Mouse (Mus musculus) v-Abl transformed pro-B cells (cell line): Measurements from ENCODE around the gene Bank1.

Experiments used
- in situ Hi-C, 2 experiments: fragments of 400-800 bp; cut with MboI; formaldehyde crosslinking; loops; one replicate each; pipeline ENCODE4 v1.15.1; 2025; ENCODE audit not compliant: unreplicated experiment in 2 of 2

The Bank1 gene

DNA sequence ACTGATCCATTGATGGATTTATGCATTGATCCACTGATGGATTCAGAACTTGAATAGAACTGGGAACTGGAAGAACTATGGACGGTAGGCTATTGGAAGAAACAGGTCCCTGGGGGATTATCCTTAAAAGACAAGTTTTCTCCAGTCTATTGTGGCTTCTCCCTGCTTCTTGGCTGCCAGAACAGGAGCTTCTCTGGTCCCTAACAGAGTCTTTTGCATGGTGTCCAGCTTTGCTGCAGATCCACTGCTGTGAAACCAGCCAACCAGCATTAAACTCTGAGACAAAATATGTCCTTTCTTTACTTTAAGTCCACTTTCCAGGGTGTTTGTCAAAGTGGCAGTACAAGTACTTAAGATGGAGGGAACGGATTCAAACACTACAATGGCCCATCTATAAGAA, 178.7 kb downstream of the Bank1 start:
- in situ Hi-C loops, result no loop called here

DNA sequence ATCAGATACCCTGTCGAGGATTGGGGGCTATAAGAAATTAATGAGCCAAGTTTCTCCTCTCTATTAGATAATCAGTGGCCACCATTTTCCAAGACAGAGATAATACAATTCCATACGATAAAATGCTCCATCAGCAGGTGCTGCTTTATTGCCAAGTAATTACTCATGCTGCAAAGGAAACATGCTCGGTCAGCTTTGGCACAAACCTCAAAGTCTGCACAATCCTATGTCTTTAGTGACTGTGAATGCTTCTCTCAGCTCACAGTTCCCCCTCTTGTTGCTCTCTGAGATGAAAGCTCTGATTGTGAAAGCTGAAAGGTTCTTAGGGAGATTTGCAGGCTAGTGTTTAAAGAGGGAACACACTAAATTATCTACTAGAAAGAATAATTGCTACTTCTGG, 193.9 kb downstream of the Bank1 start:
- in situ Hi-C loops, result no loop called here

DNA sequence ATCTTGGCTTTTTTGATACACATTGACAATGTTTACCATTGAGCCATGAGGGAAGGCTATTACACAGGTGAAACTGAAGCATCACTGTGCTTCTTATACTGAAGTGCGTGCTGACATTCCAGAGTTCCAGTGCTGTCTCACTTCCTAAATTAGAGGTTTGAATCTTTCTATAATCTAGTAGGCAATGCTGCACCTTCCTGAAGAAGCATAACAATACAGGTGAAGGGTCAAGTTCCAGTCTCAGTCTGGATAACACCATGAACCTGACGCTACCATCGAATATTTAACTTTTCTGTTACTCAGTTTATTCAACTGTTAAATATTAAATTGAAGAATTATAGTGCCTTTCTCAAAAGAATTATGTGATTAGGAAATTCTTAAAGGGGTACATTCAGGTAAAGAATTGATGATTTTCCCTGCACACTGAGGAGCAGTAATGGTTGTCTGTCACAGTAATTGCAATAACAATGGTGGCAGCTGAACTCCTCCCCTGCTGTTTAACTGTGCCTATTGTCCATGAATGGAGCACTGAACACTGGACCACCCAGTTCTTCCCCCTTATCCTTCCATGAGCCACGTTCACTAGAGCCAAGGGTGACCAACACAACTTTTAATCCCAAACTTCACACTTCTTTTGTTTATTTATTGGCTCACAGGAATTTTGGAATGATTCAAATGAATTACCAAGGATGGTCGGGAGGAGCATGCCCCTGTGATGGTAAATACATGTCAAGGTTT, 210.2 kb downstream of the Bank1 start:
- in situ Hi-C loops, result no loop called here

DNA sequence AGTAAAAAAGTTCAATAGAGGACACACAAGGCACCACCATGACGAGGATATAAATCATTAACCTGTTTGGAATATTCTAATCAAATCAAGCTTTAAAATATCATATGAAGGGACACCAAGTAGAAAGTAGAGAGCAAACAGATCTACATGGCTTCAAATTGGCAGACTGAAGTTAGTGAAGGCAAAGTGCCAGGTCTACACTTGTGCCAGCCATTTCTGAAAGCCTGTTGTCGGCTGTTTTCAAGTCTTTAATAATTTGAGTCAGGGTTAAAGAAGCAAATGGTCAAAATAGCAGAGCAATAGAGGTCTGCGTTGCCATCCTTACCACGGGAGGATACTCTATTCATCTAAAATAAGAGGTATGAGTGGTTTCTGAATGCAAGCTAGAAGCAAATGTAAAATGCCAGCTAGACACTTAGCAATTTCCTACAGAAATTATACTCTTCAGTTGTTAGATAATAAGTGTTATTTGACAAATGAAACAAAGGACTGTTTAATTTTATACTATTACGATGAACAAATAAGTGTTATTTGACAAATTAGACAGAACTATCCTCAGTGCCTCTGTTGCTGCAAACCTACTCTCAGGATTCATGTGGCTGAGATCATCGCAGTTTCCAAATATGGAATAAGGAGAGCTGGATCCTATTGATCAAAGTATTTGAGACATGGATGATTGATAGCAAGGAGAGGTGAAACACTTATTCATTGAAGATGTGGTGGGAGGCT, 216.3 kb downstream of the Bank1 start:
- in situ Hi-C loops, result loop anchor here in 1 of 2 experiments (5.0 kb wide), 1 partner anchor 213 kb away; no protein-coding TSS in a partner anchor

DNA sequence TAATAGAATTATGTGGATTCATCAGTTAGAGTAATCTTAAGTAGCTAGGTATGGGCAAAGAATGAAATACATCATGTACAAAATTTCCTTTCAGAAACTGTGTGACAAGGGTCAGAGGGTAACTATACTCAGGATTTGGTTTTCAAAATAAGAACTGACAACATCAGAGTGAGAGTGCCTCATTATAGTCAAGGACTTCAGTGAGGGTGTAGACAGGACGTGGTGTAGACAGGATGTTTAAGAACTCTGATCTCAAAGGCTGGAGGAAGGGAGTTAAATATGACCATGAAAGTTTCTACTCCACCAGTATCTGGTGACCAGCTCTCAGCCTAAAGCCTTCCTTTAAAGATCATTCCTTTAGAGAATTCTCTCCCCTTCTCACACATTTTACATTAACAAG, 219.4 kb downstream of the Bank1 start:
- in situ Hi-C loops, result loop anchor here in 1 of 2 experiments (5.0 kb wide), 1 partner anchor 216 kb away; no protein-coding TSS in a partner anchor

DNA sequence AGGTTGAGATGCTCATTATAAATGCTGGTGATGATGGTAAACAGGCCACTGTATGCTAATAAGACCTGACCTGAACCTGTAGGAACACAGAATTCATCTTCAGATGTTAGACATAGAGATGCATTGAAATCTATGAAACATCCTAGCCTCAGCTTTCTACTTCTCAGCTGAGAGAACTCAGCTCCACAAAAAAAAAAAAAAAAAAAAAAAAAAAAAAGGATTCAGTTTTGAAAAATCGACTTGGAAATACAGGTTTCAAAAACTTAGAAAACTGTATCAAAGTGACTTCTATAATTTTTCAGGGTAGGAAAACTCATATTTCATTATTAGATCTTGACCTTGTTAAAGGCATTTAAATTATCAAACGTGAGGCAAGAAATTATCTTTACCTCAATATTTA, 222.5 kb downstream of the Bank1 start:
- in situ Hi-C loops, result no loop called here

DNA sequence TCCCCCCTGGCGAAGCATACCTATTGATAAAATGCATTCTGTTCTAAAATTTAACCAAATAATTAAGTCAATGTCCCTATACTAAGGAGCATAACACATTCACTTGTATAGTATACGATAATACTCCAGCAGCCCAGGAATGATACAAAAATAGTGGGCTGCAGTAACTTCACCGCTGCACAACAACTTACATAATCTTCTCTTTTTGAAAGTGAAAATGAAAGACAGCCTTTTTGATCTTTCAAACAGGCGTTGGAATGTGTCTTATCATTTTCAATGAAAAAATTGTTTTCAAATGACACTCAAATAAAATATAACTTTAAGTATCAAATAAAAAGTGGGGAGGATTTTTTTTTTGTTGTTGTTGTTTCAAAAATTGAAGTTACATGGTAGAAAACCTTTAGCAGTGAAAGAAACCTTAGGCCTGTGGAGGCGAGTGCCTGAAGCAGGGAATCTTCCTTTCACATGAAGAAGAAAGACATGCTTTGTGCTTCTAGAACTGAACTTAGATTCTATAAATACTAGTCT, 224.8 kb downstream of the Bank1 start:
- in situ Hi-C loops, result no loop called here

DNA sequence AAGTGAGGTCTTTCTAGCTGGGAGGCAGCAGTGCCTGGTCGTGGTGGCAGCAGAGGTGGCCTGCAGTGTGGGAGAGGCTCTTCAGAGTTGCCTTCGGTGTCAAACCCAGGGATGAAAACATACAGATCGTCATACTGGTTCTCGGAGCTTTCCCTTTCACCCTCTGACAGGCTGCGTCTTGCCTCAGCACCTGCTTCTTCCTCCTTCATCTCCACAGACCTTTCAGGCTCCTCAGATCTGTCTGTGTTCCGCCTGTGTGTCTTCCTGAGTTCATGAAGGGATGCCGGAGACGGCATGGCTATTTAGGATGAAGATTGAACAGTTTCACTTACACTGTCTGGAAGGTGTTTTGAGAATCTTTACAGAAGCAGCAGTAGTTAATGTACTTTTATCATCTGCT, 225.6 kb downstream of the Bank1 start:
- in situ Hi-C loops, result no loop called here

DNA sequence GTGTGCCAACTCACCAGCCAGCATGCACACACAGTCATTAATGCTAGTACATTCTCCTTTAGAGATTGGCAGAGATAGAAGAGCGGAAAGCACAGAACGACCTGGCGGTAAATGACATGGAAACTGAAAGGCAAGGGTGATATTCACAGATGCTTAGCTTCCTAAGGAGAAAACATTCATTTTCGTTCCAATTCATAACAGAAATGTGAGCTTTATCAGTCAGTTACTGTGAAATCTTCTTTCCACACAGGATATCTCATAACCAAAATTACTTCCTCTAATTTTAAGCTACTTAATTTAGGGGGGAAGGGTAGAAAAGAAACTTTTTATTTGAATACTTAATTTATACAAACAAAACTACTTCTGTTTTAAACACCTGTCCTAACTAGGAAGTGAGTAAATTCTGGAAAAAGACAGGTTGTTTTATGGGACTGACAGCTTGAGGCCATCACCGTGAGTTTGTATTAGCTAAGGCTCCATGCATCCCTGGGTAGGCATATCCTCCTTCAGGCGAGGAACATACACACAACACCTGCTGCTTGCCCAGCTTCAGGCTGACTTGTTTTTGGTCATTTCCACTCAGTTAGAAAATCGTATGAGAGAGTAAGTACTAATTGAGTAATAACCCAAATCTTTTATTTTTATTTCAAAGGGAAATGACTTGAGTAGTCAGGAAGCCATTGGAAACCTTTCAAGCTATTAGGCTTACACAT, 238.8 kb downstream of the Bank1 start:
- in situ Hi-C loops, result no loop called here

DNA sequence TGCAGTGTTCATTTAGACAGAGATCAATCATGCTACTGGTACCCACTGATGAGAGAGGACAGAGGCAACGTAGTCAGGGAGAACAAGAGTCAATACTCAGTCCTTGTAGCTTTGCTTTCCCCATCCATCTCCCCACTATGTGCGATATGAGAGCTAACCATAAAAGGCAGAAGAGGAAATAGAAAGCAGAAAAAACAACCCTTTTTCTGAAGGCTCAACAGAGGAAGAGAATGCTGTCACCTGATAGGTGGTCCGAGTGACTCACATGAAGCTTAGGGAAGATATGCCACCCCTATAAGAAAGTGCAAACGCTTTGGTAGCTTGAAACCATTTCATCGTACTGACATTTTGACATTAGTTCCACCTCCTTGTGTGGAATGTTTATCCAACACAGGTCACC, 239.4 kb downstream of the Bank1 start:
- in situ Hi-C loops, result no loop called here

DNA sequence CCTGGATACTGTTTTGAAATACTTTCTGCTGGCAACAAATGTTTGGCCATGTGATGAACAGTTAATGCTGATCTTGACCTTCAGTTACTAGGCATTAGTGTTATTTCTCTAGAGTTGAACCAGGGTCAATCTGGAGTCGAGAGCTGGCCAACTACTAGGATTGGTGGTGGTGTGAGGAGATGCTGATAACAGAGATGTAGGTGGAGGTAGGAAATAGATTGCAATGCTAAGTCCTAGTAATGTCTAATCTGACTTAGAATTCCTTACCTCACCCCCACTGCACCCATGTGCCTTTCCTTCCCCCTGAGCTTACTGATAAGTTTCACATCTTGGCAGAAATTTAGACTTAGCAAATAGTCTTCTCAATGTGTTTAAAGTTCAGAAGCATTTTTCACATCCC, 240.8 kb downstream of the Bank1 start:
- in situ Hi-C loops, result no loop called here

DNA sequence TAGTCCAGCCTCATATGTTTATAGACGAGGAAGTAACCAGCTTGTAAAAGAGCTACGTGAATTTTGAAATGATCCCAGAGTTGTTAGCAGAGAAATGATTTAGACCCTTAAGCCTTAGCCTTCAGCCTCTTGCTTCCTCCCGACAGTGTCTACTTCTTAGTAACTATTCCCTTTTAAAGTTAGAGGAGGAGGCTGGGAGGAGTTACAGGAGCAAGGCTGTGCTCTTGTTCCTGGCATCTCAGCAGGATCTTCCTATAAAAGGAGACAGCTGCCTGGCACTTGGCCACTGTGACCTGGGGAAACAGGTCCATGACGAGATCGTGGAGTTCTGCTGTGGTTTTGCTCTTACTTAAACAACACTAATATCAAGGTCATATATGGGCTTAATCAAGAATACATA, 241.8 kb downstream of the Bank1 start:
- in situ Hi-C loops, result no loop called here

DNA sequence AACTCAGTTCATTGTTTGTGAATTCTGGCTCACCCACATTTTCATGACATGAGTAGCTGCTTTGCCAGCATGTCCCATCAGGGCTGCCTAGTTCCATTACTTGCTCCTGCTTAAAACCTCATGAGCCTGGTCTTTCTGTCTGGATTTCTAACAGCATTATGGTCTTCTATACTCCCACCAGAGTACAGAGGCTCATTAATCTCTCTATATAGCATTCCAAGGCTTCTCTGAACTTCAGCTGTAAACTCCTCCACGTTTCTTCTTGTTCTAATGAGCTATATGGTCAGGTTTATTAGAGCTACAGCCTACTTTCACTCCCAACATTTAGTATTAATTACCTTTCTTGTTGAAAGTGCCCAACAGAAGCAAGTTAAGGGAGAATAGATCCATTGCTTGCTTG, 244.6 kb downstream of the Bank1 start:
- in situ Hi-C loops, result no loop called here

DNA sequence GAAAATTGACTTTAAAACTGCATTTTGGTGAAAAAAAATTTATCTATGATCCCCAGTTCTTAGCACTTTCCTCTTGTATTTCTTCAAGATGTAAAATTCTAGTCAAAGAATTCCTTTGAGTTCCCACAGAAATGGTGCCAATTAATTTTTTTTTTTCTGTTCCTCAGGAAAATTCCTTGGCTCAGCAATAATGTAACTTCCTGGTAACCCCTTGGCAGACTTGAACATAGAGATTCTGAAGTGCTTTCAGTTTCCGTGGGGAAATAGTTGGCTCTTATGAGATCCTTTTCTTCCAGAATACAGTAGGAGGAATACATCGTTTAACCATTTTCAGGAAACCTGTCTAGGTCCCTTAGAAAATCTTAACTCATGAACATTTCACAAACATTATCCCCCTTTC, 247.3 kb downstream of the Bank1 start:
- in situ Hi-C loops, result no loop called here

DNA sequence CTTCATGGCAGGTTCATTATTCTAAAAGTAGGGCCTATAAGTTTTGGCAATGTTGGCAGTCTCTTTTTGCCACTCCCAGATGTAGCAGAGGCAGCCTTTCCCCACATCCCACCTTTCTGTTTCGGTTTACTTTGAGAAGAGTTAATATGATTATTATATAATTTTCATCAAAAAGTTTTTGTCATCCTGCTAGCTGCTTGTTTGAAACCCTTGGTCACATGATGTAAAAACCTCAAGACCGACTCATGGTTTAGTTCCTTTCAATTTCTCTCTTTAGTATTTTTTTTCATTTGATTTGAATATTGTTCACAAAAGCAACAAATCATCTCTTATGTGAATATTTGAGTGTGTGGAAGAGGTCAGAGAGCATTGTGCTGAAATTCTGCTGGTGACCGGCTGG, 255.5 kb downstream of the Bank1 start:
- in situ Hi-C loops, result no loop called here

DNA sequence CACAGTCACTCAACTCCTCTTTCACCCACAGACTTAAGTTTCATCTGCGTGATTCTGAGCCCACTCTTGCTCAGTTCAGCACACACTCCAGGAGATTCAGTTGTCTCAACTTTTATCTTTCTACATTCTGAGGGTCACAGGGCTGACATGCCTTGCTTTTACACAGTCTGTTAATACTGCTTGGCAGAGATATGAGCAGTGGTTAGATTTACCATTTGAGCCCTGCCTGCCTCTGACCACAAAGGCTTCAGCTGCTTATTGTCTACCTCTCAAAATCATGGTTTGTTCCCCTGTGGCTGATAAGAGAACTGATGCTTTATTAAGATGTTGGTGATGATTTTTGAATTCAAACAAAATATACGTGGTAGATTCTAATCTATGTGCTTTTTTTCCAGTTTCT, 264.0 kb downstream of the Bank1 start:
- in situ Hi-C loops, result no loop called here

DNA sequence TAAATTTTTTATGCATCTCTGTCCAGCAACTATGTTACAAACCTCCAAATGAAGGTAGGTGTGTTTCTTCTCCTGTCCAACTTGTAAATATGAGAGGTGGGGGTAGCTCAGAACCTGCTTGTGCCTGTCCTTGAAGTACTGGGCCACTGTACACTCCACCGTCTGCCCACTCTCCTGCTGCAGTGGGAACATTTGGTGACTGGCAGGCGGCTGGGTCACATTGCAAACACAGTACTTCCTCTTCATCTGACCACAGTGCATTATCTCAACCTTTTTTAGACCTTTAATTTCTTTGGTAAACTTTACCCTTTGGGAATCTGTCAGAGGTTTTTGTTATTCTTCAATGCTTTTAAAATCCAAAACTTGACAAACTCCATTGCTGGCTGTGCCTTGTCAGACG, 275.2 kb downstream of the Bank1 start:
- in situ Hi-C loops, result no loop called here

DNA sequence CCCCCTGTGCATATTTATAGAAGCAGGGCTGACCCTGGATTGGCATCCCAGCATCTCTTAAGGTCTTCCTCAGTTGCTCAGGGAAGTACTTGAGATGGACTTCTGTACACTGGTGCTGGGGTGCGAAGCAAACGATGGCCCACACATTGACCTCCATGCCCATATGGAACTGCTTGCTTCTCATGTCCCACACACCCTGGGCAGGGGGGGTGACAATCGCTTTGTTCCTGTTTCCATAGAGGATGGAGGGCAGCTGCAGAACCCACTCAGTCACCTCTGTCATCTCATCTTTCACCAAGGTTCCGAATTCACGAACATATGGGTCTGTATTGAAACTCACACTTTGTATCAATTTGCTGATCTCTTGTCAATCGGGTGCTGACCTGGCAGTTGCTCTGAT, 275.7 kb downstream of the Bank1 start:
- in situ Hi-C loops, result no loop called here

DNA sequence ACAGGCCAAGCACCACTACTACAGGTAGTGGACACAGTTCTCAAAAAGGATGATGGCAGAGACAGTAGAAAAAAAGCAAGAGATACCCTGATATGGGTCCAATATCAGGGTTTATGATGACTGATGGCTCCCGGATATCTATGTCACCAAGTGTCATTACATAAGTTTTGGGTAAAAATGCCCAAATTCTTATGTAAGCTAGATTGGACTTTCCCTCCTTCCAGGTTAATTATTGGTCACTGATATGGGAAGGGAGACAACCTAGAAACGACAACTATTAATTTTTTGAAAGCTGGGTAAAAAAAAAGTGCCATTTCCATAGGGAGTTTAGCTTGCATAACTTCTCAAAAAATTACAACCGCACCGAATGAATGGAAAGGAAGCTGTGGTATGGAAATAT, 277.8 kb downstream of the Bank1 start:
- in situ Hi-C loops, result no loop called here

DNA sequence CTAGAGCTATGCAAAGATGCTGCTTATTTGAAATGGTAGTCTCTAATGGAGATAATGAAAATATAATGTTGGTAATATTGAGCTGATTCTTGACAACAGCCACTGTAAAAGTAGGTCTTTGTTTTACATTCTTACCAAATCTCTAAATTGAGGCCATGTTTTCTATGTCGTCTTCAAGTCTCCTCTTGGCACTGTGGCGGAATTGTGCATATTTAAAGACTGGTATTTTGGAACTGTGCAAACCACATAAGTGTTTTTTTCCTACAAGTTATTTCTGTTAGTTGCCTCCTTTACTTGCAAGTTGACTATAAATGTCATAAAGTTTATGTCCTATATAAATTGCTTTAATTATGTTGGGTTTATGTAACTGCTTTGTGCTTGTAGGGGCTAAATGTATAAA, 280.5 kb downstream of the Bank1 start:
- in situ Hi-C loops, result no loop called here

DNA sequence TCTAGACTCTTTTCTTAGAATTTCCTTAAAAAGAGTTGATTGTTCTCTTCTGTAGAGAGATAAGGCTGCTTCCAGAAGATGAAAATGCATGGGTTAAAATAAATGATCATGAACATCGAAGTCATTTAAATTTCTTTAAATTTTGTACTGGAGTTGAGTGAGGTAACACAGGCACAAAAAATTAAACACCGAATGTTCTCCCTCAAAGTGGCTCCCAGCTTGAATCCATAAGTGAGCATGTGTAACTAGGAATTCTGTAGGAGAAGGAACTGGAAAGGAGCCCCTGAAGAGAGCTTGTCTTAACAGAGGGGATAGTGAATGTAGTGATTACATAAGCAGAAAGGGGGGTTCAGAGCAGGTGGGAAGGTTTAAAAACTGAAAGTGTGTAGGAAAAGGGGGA, 285.8 kb downstream of the Bank1 start:
- in situ Hi-C loops, result no loop called here
